Mouse (Mus musculus): ENCODE results near the gene Dnah6. TPM values are rescaled to one million over a fixed set of nuclear protein-coding genes. Genes with fewer than 3 reads are reported as not detected.

Dnah6 gene
- total and polyA plus RNA-seq, 3 experiments = under 0.01 to 0.06 (median 0.04) TPM

- Histone ChIP-seq H3K9me3 (replicated peaks; ENCODE audit: low read length) (no peaks in the 10 kb centered on the region), H3K4me3 (replicated peaks in 1 of 3; ENCODE audit: low read depth in 2 of 3, low read length in 2 of 3, poor library complexity in 1 of 3) (no peak overlapping the region), H3K4me1 (ENCODE audit: control insufficient read depth in 1 of 2, insufficient read depth in 2 of 2) (peaks cover 0 to 12% of the 10 kb centered on the region in 2 experiments; a peak in 1 of 4 replicates), H3K27ac (ENCODE audit: insufficient read depth, low read depth) (no peak overlapping the region), H3K79me2 (replicated peaks; ENCODE audit: control insufficient read depth, extremely low read depth, insufficient read depth, poor library complexity, severe bottlenecking) (no peaks in the 10 kb centered on the region), H3K4me2 (ENCODE audit: insufficient read depth, low read depth, poor library complexity, severe bottlenecking) (no peak overlapping the region), H3K9ac (ENCODE audit: insufficient read depth, low read depth) (no peak overlapping the region), H3K27me3 (replicated peaks) (no peaks in the 10 kb centered on the region), H3K36me3 (replicated peaks in 1 of 2; ENCODE audit: control insufficient read depth in 1 of 2, insufficient read depth in 1 of 2, low read length in 1 of 2) (no peaks in the 10 kb centered on the region)
- no peak for DNase-seq (ENCODE audit: extremely low read depth)
- TF ChIP-seq POLR2AphosphoS2 (IDR thresholded peaks at IDR 0.05; ENCODE audit: low read depth, low read length) (no peak), ELF1 (IDR thresholded peaks at IDR 0.05; ENCODE audit: low read depth, low read length) (no peak), MXI1 (IDR thresholded peaks at IDR 0.05; ENCODE audit: low read depth, low read length) (no peak), ETS1 (conservative IDR thresholded peaks at IDR 0.05; ENCODE audit: low read depth, low read length) (no peak)
- in situ Hi-C loops (cut with MboI; ENCODE audit: low pct_ligation_motif_present, low pct_unique_long_range_greater_than_20kb, low sequenced_read_pairs) = no loop called here
- dilution Hi-C loops (cut with MboI; ENCODE audit: extremely low pct_ligation_motif_present, extremely low pct_unique_long_range_greater_than_20kb, low sequenced_read_pairs) = no loop called here
Measured at GRCm38 (mm10) chr6:73027881-73028280, 193.6 kb downstream of the Dnah6 start.

- H3K79me2 ChIP-seq (replicated peaks; ENCODE audit: control insufficient read depth, extremely low read depth, insufficient read depth, poor library complexity, severe bottlenecking) = no peaks in the 10 kb centered on the region
- H3K36me3 ChIP-seq (replicated peaks in 1 of 2; ENCODE audit: control insufficient read depth in 1 of 2, insufficient read depth in 1 of 2, low read length in 1 of 2) = no peaks in the 10 kb centered on the region
- no peak overlapping the region for H3K4me3 ChIP-seq (replicated peaks in 1 of 3; ENCODE audit: low read depth in 2 of 3, low read length in 2 of 3, poor library complexity in 1 of 3)
- H3K9me3 ChIP-seq (replicated peaks; ENCODE audit: low read length) = no peaks in the 10 kb centered on the region
- dilution Hi-C loops (cut with MboI; ENCODE audit: extremely low pct_ligation_motif_present, extremely low pct_unique_long_range_greater_than_20kb, low sequenced_read_pairs) (no loop called here), in situ Hi-C loops (cut with MboI; ENCODE audit: low pct_ligation_motif_present, low pct_unique_long_range_greater_than_20kb, low sequenced_read_pairs) (no loop called here)
- no peaks in the 10 kb centered on the region for H3K27me3 ChIP-seq (replicated peaks)
- TF ChIP-seq CHD1 (IDR thresholded peaks at IDR 0.05; ENCODE audit: low read depth, low read length) (no peak), CHD2 (IDR thresholded peaks at IDR 0.05; ENCODE audit: low read length) (no peak), KAT2A (IDR thresholded peaks at IDR 0.05; ENCODE audit: insufficient replicate concordance, low read length) (no peak), BHLHE40 (IDR thresholded peaks at IDR 0.05; ENCODE audit: low read depth, low read length) (no peak)
- no peak overlapping the region for H3K27ac ChIP-seq (ENCODE audit: insufficient read depth, low read depth)
- H3K4me1 ChIP-seq (ENCODE audit: control insufficient read depth in 1 of 2, insufficient read depth in 2 of 2) = peaks cover 0 to 12% of the 10 kb centered on the region in 2 experiments; a peak in 1 of 4 replicates
- DNase-seq (ENCODE audit: extremely low read depth) = no peak
- no peak overlapping the region for H3K9ac ChIP-seq (ENCODE audit: insufficient read depth, low read depth)
- H3K4me2 ChIP-seq (ENCODE audit: insufficient read depth, low read depth, poor library complexity, severe bottlenecking) = no peak overlapping the region
Measured at GRCm38 (mm10) chr6:73026898-73027297, 194.6 kb downstream of the Dnah6 start.

GRCm38 (mm10) chr6:73020061-73020460, 201.4 kb downstream of the Dnah6 start:
- dilution Hi-C loops (cut with MboI; ENCODE audit: extremely low pct_ligation_motif_present, extremely low pct_unique_long_range_greater_than_20kb, low sequenced_read_pairs) = no loop called here
- H3K4me3 ChIP-seq (replicated peaks in 1 of 3; ENCODE audit: low read depth in 2 of 3, low read length in 2 of 3, poor library complexity in 1 of 3) = no peak overlapping the region
- TF ChIP-seq RAD21 (IDR thresholded peaks at IDR 0.05; ENCODE audit: low read depth, low read length) (peak; percentile 45), USF1 (IDR thresholded peaks at IDR 0.05; ENCODE audit: low read depth, low read length) (no peak), SMC3 (IDR thresholded peaks at IDR 0.05; ENCODE audit: low read depth, low read length) (peak; percentile 62), CTCF (conservative IDR thresholded peaks at IDR 0.05 in 1 of 2, IDR thresholded peaks at IDR 0.05 in 1 of 2; ENCODE audit: low read depth in 2 of 2, low read length in 2 of 2) (peak; percentile 49 to 68)
- H3K4me1 ChIP-seq (ENCODE audit: control insufficient read depth in 1 of 2, insufficient read depth in 2 of 2) = peaks cover 0 to 7% of the 10 kb centered on the region in 2 experiments; a peak in 1 of 4 replicates
- peak; percentile 33 for DNase-seq (ENCODE audit: extremely low read depth)
- H3K79me2 ChIP-seq (replicated peaks; ENCODE audit: control insufficient read depth, extremely low read depth, insufficient read depth, poor library complexity, severe bottlenecking) = no peaks in the 10 kb centered on the region
- H3K36me3 ChIP-seq (replicated peaks in 1 of 2; ENCODE audit: control insufficient read depth in 1 of 2, insufficient read depth in 1 of 2, low read length in 1 of 2) = no peaks in the 10 kb centered on the region
- peaks cover 4% of the 10 kb centered on the region for H3K9me3 ChIP-seq (replicated peaks; ENCODE audit: low read length)
- no peak overlapping the region for H3K4me2 ChIP-seq (ENCODE audit: insufficient read depth, low read depth, poor library complexity, severe bottlenecking)
- no peaks in the 10 kb centered on the region for H3K27me3 ChIP-seq (replicated peaks)
- H3K9ac ChIP-seq (ENCODE audit: insufficient read depth, low read depth) = no peak overlapping the region
- in situ Hi-C loops (cut with MboI; ENCODE audit: low pct_ligation_motif_present, low pct_unique_long_range_greater_than_20kb, low sequenced_read_pairs) = no loop called here
- H3K27ac ChIP-seq (ENCODE audit: insufficient read depth, low read depth) = no peak overlapping the region
